ENCODE assay signal across 19 mouse cellular contexts in the genomic region with DNA sequence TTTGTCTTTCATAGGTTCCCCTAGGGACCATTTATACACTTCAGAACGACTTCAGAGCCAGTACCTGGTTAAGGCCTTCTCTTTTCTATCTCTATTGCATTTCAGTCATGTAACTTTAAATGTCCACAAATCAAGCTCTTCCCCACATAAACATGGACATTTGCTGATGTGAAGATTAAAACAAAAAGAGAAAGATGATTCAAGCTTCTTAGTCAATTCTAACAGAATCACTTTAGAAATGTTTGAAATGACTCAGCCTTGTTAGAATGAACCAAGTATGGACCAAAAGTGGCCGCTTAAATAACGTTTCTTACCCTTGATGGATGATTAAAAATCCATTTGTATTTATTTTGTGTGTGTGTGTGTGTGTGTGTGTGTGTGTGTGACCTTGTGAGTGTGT. TPM values are rescaled to one million over a fixed set of nuclear protein-coding genes. Genes with fewer than 3 reads are reported as not detected.
"Had no signal": no experiment of that assay in that cellular context is flagged by ENCODE, and none has a peak within 500 bp of the region (broad histone marks: within the 10 kb centered on the region; RNA-seq: fewer than 3 reads in every experiment).

No protein-coding gene starts in this region.

- DNase-seq: retina, postnatal 1 day; right cerebral cortex, adult 18-20 months; right cerebral cortex, postnatal 14 days; right cerebral cortex, postnatal 25 days; right cerebral cortex, postnatal 4 days; spleen, adult 18-20 months; thymus, adult 18-20 months; thymus, adult 2 months; thymus, postnatal 14 days; thymus, postnatal 25 days; thymus, postnatal 36 days; thymus, postnatal 4 days had no signal

- H3K27ac ChIP-seq: neural tube, embryonic 13.5 days; neural tube, embryonic 15.5 days; stomach, embryonic 15.5 days; stomach, postnatal 0 days had no signal

- H3K4me3 ChIP-seq: neural tube, embryonic 13.5 days; neural tube, embryonic 15.5 days; stomach, embryonic 15.5 days had no signal

- H3K27me3 ChIP-seq: neural tube, embryonic 13.5 days; stomach, embryonic 15.5 days had no signal

- H3K4me1 ChIP-seq: neural tube, embryonic 13.5 days; neural tube, embryonic 15.5 days; stomach, embryonic 15.5 days had no signal

- H3K4me2 ChIP-seq: neural tube, embryonic 13.5 days; neural tube, embryonic 15.5 days; stomach, embryonic 15.5 days had no signal

- H3K9ac ChIP-seq: neural tube, embryonic 13.5 days; neural tube, embryonic 15.5 days; stomach, embryonic 15.5 days had no signal

- H3K36me3 ChIP-seq: neural tube, embryonic 13.5 days; neural tube, embryonic 15.5 days; stomach, embryonic 15.5 days had no signal

- H3K9me3 ChIP-seq: neural tube, embryonic 13.5 days; neural tube, embryonic 15.5 days; stomach, embryonic 15.5 days had no signal

RNA-seq across cellular contexts. Expression of a gene that starts 14.2 kb away (rescaled TPM):
- polyA plus RNA-seq: stomach, embryonic 14.5 days; stomach, postnatal 0 days had no signal

RNA-seq across cellular contexts. Expression of a gene that starts 16.0 kb away (rescaled TPM):
- polyA plus RNA-seq: neural tube, embryonic 14.5 days had no signal

RNA-seq across cellular contexts. Expression of a gene that starts 42.1 kb away (rescaled TPM):
- polyA plus RNA-seq: neural tube, embryonic 13.5 days; neural tube, embryonic 14.5 days; neural tube, embryonic 15.5 days; stomach, embryonic 14.5 days had no signal

RNA-seq across cellular contexts. Expression of a gene that starts 43.4 kb away (rescaled TPM):
- polyA plus RNA-seq: neural tube, embryonic 13.5 days; neural tube, embryonic 14.5 days; neural tube, embryonic 15.5 days; testis, adult 2 months had no signal
